Mouse (Mus musculus) heart, embryonic 12.5 days (tissue): ENCODE measurements at regions not wholly inside any gene's neighbourhood (a gene's known extent, or its start where the extent isn't known, plus 50 kb on each side); places are given as distances from the start of the nearest gene placed in this dataset.

Source experiments
- ATAC-seq: fragments of 200-750 bp; cut with Nextera tagmentation; 2 replicates; pipeline ENCODE4 v1.8.0; 2017; ENCODE audit warnings: moderate TSS enrichment, moderate library complexity; ENCODE audit not compliant: insufficient number of reproducible peaks, low FRiP score
- H3K27ac ChIP-seq: fragments of 300-500 bp; sonication (generic); 2 replicates; pipeline ENCODE4 v1.5.1; 2016; ENCODE audit warnings: mild to moderate bottlenecking, moderate library complexity; ENCODE audit not compliant: poor library complexity, severe bottlenecking
- H3K27me3 ChIP-seq: fragments of 300-500 bp; sonication (generic); replicated peaks from 2 replicates; pipeline ENCODE4 v1.6.1; 2016; ENCODE audit warnings: mild to moderate bottlenecking, moderate library complexity
- H3K36me3 ChIP-seq: fragments of 300-500 bp; sonication (generic); 2 replicates; pipeline ENCODE4 v1.6.1; 2016; ENCODE audit warnings: mild to moderate bottlenecking, moderate library complexity
- H3K4me1 ChIP-seq: fragments of 300-500 bp; sonication (generic); replicated peaks from 2 replicates; pipeline ENCODE4 v1.6.1; 2016; ENCODE audit warnings: mild to moderate bottlenecking
- H3K4me2 ChIP-seq: fragments of 300-500 bp; sonication (generic); 2 replicates; pipeline ENCODE4 v1.6.1; 2016; ENCODE audit warnings: mild to moderate bottlenecking, moderate library complexity
- H3K4me3 ChIP-seq: fragments of 300-500 bp; sonication (generic); 2 replicates; pipeline ENCODE4 v1.5.1; 2016; ENCODE audit warnings: mild to moderate bottlenecking
- H3K9ac ChIP-seq: fragments of 300-500 bp; sonication (generic); 2 replicates; pipeline ENCODE4 v1.6.1; 2016; ENCODE audit warnings: mild to moderate bottlenecking, moderate library complexity
- H3K9me3 ChIP-seq: fragments of 300-500 bp; sonication (generic); replicated peaks from 2 replicates; pipeline ENCODE4 v1.6.1; 2016; ENCODE audit warnings: mild to moderate bottlenecking, moderate library complexity
- WGBS: fragments of 180-500 bp; shearing (Covaris S2); methylation state at CpG from one replicate; pipeline ENCODE4 v1.1.7; 2016; 5-methylcytosine and 5-hydroxymethylcytosine counted together

DNA sequence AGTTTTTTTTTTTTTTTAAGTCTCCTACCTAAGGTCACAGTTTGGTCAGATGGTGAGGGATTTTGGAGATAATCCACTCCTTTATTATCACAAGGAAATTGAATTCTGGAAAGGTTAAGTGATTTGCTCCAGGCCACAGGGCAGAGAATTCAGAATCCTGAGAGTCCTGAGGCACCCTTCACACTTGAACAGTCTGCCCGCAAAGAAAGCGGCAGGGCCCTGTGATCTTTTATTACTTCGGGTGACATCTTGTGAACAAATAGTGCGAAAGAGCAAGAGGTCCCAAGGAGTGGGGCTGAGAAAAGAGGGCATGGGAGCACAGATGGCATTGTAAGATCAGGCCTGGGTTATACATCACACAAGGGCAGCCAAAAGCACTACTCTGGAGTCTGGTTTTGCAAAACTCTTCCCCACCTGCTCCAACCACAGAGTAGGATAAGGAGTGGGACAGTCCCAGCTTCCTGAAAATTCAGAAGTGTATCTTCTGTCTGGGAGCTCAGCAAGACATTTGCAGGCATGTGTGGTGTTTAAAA lies 150.5 kb upstream of the Wdr11 start:
- Histone ChIP-seq H3K9me3 (no peaks in the 10 kb centered on the region), H3K4me3 (no peak overlapping the region), H3K4me2 (no peak overlapping the region), H3K27ac (no peak overlapping the region), H3K4me1 (no peaks in the 10 kb centered on the region; the same call in 1 of the 2 replicates), H3K36me3 (no peaks in the 10 kb centered on the region), H3K9ac (no peak overlapping the region), H3K27me3 (no peaks in the 10 kb centered on the region)
- ATAC-seq: no peak
- 79% methylated on average over 4 of the region's 4 CpGs for WGBS

DNA sequence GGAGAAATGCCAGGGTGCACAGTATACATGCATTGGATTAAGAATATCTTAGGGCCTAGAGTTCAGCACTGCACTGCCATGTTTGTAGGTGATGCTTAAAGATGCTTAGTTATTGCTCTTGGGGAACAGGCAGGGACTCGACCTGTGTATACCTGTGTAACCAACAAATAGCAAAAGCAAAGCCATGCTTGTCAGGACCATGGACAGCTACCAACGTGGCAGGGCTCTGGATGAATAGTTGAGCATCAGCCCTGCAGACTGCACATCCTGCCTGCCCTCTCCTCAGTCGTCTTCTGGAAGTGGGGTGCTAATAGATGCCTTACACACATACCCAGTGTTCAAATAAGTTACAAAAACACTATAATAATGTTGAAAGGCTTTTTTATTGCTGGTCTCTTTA lies 122.2 kb upstream of the Wdr11 start:
- no peak for ATAC-seq
- no peak overlapping the region for H3K9ac ChIP-seq
- H3K4me1 ChIP-seq: no peaks in the 10 kb centered on the region
- H3K36me3 ChIP-seq: no peaks in the 10 kb centered on the region
- no peak overlapping the region for H3K4me2 ChIP-seq
- H3K27ac ChIP-seq: no peak overlapping the region
- no peaks in the 10 kb centered on the region for H3K9me3 ChIP-seq
- H3K4me3 ChIP-seq: no peak overlapping the region
- 8% methylated on average over 3 of the region's 3 CpGs for WGBS
- H3K27me3 ChIP-seq: no peaks in the 10 kb centered on the region

DNA sequence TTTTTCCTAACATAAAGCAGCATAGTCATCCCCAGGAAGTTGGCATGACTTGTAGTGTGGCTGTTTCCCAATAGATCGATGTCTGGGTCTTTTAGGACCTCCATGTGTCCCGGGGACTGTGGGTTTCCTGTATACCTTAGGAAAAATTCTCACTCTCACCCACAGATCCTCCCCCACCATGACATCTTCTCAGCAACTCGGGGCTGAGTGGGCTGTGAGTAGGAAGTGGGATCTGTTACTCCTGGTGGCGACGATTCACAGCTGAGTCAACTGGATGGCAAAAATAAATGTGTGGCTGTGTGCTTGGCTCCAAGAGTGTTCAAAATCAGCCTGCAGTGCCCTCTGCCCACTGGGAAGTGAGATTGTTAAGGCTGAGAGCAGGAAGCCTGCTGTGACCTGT lies 107.9 kb upstream of the Wdr11 start:
- WGBS: 53% methylated on average over 5 of the region's 5 CpGs
- no peak overlapping the region for H3K27ac ChIP-seq
- no peaks in the 10 kb centered on the region for H3K36me3 ChIP-seq

DNA sequence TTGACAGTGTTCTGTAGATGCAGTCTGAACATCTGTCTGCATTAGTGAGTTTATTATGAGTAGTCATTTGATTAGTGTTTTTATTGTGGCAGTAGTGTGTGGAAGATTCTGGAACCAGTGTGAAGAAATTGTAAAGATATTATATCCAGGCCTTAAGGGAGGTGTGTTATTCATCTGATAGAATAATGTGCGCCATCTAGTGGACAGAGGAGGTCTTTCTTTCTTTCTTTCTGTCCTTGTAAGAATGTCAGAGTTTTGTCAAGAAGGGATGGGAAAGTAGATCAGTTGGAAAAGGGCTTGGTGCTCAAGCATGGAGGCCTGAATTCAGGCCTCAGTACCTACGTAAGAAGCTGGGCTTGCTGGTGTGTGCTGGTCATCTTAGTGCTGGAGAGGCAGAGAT lies 84.8 kb upstream of the Wdr11 start:
- peaks cover 5% of the 10 kb centered on the region; the same call in 1 of the 2 replicates for H3K4me1 ChIP-seq
- ATAC-seq: no peak

More for the DNA sequence above, 107.9 kb upstream of the Wdr11 start:
- H3K9ac ChIP-seq: no peak overlapping the region
- H3K9me3 ChIP-seq: peaks cover 6% of the 10 kb centered on the region
- no peak overlapping the region for H3K4me3 ChIP-seq
- no peak for ATAC-seq
- H3K27me3 ChIP-seq: no peaks in the 10 kb centered on the region
- H3K4me2 ChIP-seq: no peak overlapping the region
- no peaks in the 10 kb centered on the region for H3K4me1 ChIP-seq

DNA sequence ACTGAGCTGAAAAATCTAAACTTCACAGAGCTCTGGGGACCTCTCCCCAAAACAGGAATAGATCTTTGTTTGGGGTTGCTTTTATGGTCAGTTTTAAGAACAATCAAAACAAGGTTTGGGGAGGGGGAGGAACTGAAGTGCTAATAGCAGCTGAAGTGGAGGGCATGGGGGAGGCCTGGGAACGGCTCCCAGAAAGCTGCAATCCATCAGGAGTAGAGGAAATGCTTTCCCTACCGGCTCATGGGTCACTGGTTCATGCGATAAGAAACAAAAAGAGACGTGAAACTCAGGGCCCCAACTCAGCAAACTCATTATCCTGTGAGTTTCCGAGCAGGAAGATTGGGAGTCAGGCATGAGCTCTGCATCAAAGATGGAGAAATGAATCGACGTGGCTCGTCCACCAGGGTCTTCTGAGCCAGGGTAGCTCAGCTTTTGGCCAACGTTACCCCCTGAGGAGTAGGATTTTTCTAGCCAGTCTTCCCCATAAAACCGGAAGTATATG lies 82.0 kb upstream of the Wdr11 start:
- H3K4me1 ChIP-seq: peaks cover 7% of the 10 kb centered on the region; the same call in 1 of the 2 replicates
- H3K9ac ChIP-seq: no peak overlapping the region
- no peaks in the 10 kb centered on the region for H3K9me3 ChIP-seq
- no peaks in the 10 kb centered on the region for H3K27me3 ChIP-seq
- H3K36me3 ChIP-seq: no peaks in the 10 kb centered on the region
- peak; percentile 67; the same call in 1 of the 2 replicates for ATAC-seq
- no peak overlapping the region for H3K4me3 ChIP-seq
- no peak overlapping the region for H3K4me2 ChIP-seq
- H3K27ac ChIP-seq: peak overlapping the region; percentile 50
- WGBS: 34% methylated on average over 10 of the region's 10 CpGs

More for the DNA sequence above, 84.8 kb upstream of the Wdr11 start:
- 19% methylated on average over 2 of the region's 2 CpGs for WGBS
- Histone ChIP-seq H3K9ac (no peak overlapping the region), H3K4me2 (no peak overlapping the region), H3K4me3 (no peak overlapping the region), H3K27me3 (no peaks in the 10 kb centered on the region), H3K27ac (no peak overlapping the region), H3K9me3 (no peaks in the 10 kb centered on the region), H3K36me3 (no peaks in the 10 kb centered on the region)

DNA sequence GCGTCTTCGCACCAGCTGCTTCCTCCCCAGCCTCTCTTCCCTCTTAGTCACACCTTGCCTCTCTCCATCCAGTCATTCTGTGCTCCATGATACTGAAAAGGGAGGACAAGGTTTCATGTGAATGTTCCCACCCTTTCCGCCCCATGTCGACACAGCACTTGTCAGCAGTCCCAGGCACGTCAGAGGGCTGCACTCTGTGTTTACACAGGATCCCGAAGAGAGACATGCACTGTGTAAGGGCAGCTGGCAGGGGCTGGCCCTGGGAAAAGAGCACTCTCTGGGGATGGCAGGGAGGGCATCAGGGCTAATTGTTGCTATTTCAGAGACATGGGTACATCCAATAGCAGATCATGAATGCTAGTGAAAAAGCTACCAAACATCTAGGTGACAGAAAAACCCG lies 77.0 kb upstream of the Wdr11 start:
- peaks cover 12% of the 10 kb centered on the region; the same call in 1 of the 2 replicates for H3K4me1 ChIP-seq
- H3K27ac ChIP-seq: no peak overlapping the region
- ATAC-seq: peak; percentile 89
- H3K9me3 ChIP-seq: peaks cover 3% of the 10 kb centered on the region; the same call in 1 of the 2 replicates
- WGBS: 27% methylated on average over 7 of the region's 7 CpGs
- no peaks in the 10 kb centered on the region for H3K36me3 ChIP-seq
- no peaks in the 10 kb centered on the region for H3K27me3 ChIP-seq
- H3K4me2 ChIP-seq: no peak overlapping the region
- H3K9ac ChIP-seq: no peak overlapping the region
- H3K4me3 ChIP-seq: no peak overlapping the region

DNA sequence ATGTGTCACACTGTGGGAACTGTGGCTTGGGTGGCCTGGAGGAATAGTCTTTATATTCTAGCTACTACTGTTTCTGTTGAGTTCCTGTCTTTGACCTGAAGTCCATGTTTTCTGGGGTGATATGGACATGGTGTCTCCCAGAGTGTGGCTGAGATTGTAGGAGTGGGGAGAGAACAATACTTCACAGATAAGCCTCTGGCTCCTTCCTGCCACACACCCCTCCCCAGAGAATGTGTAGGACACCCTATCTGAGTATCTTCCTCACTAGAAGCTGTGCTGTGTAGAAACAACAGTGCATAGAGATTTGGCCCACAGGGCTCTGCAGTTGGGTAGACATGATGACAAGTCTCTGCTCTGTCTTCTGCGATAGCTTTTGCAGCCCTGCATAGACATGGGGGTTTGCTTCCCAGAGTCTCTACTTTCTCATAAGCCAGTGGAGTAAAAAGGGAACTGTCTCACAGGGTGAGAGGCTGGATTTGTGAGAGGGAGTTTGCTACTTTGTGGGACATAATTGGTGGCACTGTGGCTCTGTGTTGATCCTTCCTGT lies 67.2 kb upstream of the Wdr11 start:
- Histone ChIP-seq H3K36me3 (no peaks in the 10 kb centered on the region), H3K4me3 (no peak overlapping the region), H3K9ac (no peak overlapping the region), H3K4me1 (peaks cover 5% of the 10 kb centered on the region; the same call in 1 of the 2 replicates), H3K27ac (no peak overlapping the region), H3K9me3 (peaks cover 2% of the 10 kb centered on the region; the same call in 1 of the 2 replicates), H3K27me3 (no peaks in the 10 kb centered on the region), H3K4me2 (no peak overlapping the region)
- ATAC-seq: no peak; the same call in 1 of the 2 replicates
- 44% methylated on average over 1 of the region's 1 CpGs for WGBS

DNA sequence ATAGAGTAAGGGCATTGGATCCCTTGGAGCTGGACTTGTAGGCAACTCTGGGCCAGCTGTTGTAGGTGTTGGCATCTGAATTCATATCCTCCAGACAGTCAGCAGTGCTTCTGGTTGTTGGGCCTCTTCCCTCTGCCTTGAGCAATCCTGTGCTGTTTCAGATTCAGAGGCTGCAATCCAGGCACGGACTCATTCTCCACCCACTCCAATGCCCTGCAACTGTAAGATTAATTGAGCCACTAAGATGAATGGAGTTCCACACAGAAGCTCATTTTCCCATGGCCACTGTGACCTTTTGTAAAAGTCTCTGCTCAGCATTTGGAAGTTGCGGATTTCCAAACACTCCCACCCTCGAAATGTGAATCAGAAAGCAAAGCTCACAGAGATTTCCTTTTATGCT lies 65.7 kb upstream of the Wdr11 start:
- 65% methylated on average over 3 of the region's 3 CpGs for WGBS

DNA sequence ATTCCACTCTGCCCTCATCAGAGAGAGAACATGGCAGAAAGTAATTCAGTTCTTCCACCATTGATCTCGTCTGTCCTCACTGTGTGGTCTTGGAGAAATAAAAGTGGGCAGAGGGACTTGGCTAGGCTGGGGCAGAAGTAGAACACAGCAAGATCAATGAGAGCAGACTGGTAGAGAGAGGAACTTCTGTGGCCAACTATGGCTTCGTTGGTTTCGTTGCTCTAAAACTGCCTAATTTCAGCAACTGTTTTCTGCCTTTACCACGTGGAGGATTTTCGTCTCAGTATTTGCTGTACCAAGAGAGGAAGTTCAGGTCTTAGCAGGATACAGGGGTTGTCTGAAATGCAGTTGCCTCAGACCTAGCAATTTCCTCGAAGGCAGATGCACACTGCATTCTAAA lies 63.4 kb upstream of the Wdr11 start:
- 60% methylated on average over 6 of the region's 6 CpGs for WGBS
- H3K27me3 ChIP-seq: no peaks in the 10 kb centered on the region

More for the DNA sequence above, 65.7 kb upstream of the Wdr11 start:
- Histone ChIP-seq H3K4me2 (no peak overlapping the region), H3K36me3 (no peaks in the 10 kb centered on the region), H3K27me3 (no peaks in the 10 kb centered on the region), H3K4me1 (peaks cover 5% of the 10 kb centered on the region; the same call in 1 of the 2 replicates), H3K27ac (no peak overlapping the region), H3K9ac (no peak overlapping the region), H3K9me3 (no peaks in the 10 kb centered on the region), H3K4me3 (no peak overlapping the region)
- no peak for ATAC-seq

DNA sequence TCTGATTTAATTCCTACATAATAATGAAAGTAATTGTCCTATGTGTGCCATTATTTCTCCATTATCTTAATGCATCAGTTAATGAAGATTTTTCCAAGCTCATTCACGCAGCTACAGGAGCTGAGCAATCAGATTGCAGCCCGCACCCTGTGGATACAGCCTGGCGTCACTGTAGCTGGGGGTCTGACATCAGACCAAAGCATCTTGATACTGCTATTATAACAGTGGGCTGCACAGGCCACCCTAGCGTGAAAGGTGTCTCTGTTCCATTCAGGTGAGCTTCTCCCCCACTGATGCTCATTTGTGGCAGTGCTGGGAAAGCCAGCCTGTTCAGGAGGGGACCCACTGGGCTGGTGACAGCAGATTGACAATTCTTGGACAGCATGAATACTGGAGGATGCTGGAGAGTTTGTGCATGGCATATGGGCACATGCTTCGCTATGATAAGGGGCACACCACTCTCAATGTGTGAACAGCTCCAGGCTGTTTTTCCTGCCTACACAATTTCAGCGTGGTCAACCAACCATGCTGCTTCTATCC lies 58.2 kb upstream of the Wdr11 start:
- Histone ChIP-seq H3K4me1 (no peaks in the 10 kb centered on the region), H3K36me3 (no peaks in the 10 kb centered on the region), H3K4me3 (no peak overlapping the region), H3K27ac (no peak overlapping the region), H3K4me2 (no peak overlapping the region), H3K9me3 (no peaks in the 10 kb centered on the region), H3K9ac (no peak overlapping the region), H3K27me3 (no peaks in the 10 kb centered on the region)
- ATAC-seq: no peak
- 74% methylated on average over 6 of the region's 6 CpGs for WGBS

More for the DNA sequence above, 63.4 kb upstream of the Wdr11 start:
- ATAC-seq: no peak
- Histone ChIP-seq H3K4me3 (no peak overlapping the region), H3K9ac (no peak overlapping the region), H3K9me3 (no peaks in the 10 kb centered on the region), H3K4me1 (peaks cover 5% of the 10 kb centered on the region; the same call in 1 of the 2 replicates), H3K4me2 (no peak overlapping the region), H3K36me3 (no peaks in the 10 kb centered on the region), H3K27ac (no peak overlapping the region)
